Mouse (Mus musculus) gastrocnemius, adult 8-10 months (tissue): ENCODE measurements around the gene 6330403K07Rik. TPM values are rescaled to one million over a fixed set of nuclear protein-coding genes. Genes with fewer than 3 reads are reported as not detected.

Experiments used
- DNase-seq, 2 experiments: peaks; one replicate each; pipeline ENCODE4 v3.0.0; 2022; ENCODE audit warnings: low spot score in 2 of 2
- total RNA-seq, 4 experiments: library from RNA; stranded (reverse); gene quantifications; 2 replicates each; pipeline ENCODE4 v1.2.4; 2022

6330403K07Rik gene
- total RNA-seq, 4 experiments from 2014 or later: 0.53 to 0.64 TPM; not detected in 2

DNA sequence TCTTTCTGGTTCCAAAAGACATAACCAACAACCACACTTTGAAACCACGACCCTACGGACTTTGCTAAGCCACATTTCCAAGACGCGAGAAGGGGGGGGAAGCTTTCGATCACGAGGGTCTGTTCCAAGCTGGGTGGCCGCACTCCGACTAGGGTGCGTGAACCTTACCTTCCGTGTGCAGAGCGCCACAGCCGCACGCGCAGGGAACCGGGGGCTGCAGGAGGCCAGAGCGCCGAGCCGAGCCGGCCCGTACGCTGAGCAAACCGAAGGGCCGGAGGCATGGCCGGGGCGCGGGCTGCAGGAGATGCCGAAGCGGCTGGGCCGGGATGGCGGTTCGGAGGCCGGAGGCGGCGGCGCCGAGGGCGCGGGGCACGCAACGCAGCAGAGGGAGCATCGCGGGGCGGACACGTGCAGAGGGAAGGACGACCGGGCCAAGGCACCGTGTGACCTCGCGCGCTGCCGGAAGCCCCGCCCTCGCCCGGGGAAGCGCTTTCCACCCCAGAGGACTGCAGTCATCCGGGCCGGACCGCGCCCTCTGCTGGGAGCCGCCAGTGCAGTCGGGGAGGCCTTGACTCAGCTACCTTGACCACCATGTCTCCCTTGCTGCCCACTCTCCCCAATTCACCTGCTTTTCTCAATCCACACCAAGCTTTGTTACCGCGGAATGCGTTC is 50.6 kb downstream of the 6330403K07Rik start, which contains the start of gene C1qbp:
Gene C1qbp (minus strand): TSS at position 470 of the 672 bp plus-strand sequence.
- peak; percentile 91 to 92 for DNase-seq

DNA sequence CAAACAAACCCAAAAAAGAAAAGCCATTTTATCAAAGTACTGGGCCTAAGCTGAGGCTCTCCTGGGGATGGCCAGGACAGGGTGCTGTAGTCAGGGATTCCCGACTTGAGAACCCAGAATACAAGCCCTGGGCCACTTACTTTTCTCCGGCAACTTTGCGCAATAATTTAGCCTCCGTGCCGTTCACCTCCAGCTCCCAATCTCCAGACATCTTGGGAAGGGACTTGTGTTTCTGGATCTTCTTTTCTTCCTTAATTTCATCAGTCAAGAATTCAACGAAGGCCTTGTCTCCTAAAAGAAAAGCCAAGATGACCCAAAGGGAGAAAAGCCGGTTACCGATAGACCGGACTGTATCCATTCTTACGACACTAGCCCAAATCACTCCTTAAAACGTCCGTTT is 51.3 kb downstream of the 6330403K07Rik start:
- no peak for DNase-seq

Other genes starting within 250 kb of the 6330403K07Rik start
- not detected for gene Scimp, start 220.9 kb downstream of the 6330403K07Rik start, total RNA-seq
- gene Rabep1, start 188.7 kb downstream of the 6330403K07Rik start, total RNA-seq: 10 to 100 TPM; 36.0 to 42.2 (median 41.6) TPM
- gene Nup88, start 63.5 kb downstream of the 6330403K07Rik start, total RNA-seq: 10 to 100 TPM; 26.4 to 38.5 (median 31.9) TPM
- 10 to 100 TPM; 10.9 to 16.4 (median 12.2) TPM for gene Rpain, start 63.3 kb downstream of the 6330403K07Rik start, total RNA-seq
- gene C1qbp, start 50.5 kb downstream of the 6330403K07Rik start, total RNA-seq: 100 to 1,000 TPM; 119 to 137 (median 127) TPM
- gene Dhx33, start 29.1 kb downstream of the 6330403K07Rik start, total RNA-seq: 10 to 100 TPM in 1 of 4 experiments, 1 to 10 TPM in 3; 6.5 to 10.2 (median 8.3) TPM
- 1 to 10 TPM; 3.6 to 6.5 (median 4.6) TPM for gene Mis12, start 13.9 kb downstream of the 6330403K07Rik start, total RNA-seq
- gene Derl2, start 13.7 kb downstream of the 6330403K07Rik start, total RNA-seq: 10 to 100 TPM in 3 of 4 experiments, 1 to 10 TPM in 1; 9.8 to 15.4 (median 13.4) TPM
- under 1 TPM; 0.22 to 0.27 (median 0.25) TPM for gene Nlrp1a, start 111.2 kb upstream of the 6330403K07Rik start, total RNA-seq
- gene Nlrp1b, start 197.2 kb upstream of the 6330403K07Rik start, total RNA-seq: under 1 TPM in 1 of 4 experiments, not detected in 3; 0.11 TPM